Mouse (Mus musculus) liver, embryonic 14.5 days (tissue): Measurements from ENCODE around the gene Derl3. TPM values are rescaled to one million over a fixed set of nuclear protein-coding genes. Genes with fewer than 3 reads are reported as not detected.

Experiments used
- ATAC-seq: fragments of 200-750 bp; cut with Nextera tagmentation; 2 replicates; pipeline ENCODE4 v1.8.0; 2017; ENCODE audit warnings: moderate number of reproducible peaks, mild to moderate bottlenecking, moderate library complexity; ENCODE audit not compliant: insufficient read depth
- DNase-seq, 3 experiments: peaks; one replicate each; pipeline ENCODE4 v3.0.0-alpha.2; 2012 to 2013; ENCODE audit warnings: low read depth in 3 of 3, low spot score in 3 of 3
- H3K27ac ChIP-seq: fragments of 300-500 bp; sonication (generic); 2 replicates; pipeline ENCODE4 v1.5.1; 2014; ENCODE audit warnings: moderate library complexity, mild to moderate bottlenecking, control low read depth, inconsistent platforms
- H3K27me3 ChIP-seq: fragments of 300-500 bp; sonication (generic); 2 replicates; pipeline ENCODE4 v1.6.1; 2014; ENCODE audit warnings: mild to moderate bottlenecking, low read length, moderate library complexity; ENCODE audit not compliant: control insufficient read depth, insufficient read depth
- H3K36me3 ChIP-seq: fragments of 300-500 bp; sonication (generic); replicated peaks from 2 replicates; pipeline ENCODE4 v1.6.1; 2014; ENCODE audit warnings: low read depth; ENCODE audit not compliant: control insufficient read depth, insufficient read depth
- H3K4me1 ChIP-seq, 2 experiments: fragments of 200-500 bp in 1 of 2; fragments of 300-500 bp in 1 of 2; sonication (generic) in 1 of 2; replicated peaks; 2 replicates each; pipeline ENCODE4 v1.6.1; 2012 to 2014; ENCODE audit warnings: antibody characterized with exemption in 1 of 2, inconsistent platforms in 1 of 2, low read length in 1 of 2; ENCODE audit not compliant: control insufficient read depth in 2 of 2, insufficient read depth in 2 of 2
- H3K4me2 ChIP-seq: fragments of 300-500 bp; sonication (generic); 2 replicates; pipeline ENCODE4 v1.6.1; 2014; ENCODE audit warnings: low read depth, mild to moderate bottlenecking, control low read depth, moderate library complexity
- H3K4me3 ChIP-seq, 2 experiments: fragments of 200-500 bp in 1 of 2; fragments of 300-500 bp in 1 of 2; sonication (generic) in 1 of 2; 2 replicates each; pipeline ENCODE4 v1.5.1; 2012 to 2014; ENCODE audit warnings: low read depth in 2 of 2, low read length in 2 of 2, mild to moderate bottlenecking in 2 of 2, control low read depth in 1 of 2, inconsistent platforms in 1 of 2, moderate library complexity in 1 of 2; ENCODE audit not compliant: insufficient read depth in 1 of 2
- H3K9ac ChIP-seq: fragments of 300-500 bp; sonication (generic); replicated peaks from 2 replicates; pipeline ENCODE4 v1.6.1; 2014; ENCODE audit warnings: mild to moderate bottlenecking, control low read depth, moderate library complexity
- H3K9me3 ChIP-seq: fragments of 300-500 bp; sonication (generic); 2 replicates; pipeline ENCODE4 v1.6.1; 2016; ENCODE audit warnings: low read length, mixed read lengths; ENCODE audit not compliant: control insufficient read depth
- CTCF ChIP-seq: IDR thresholded peaks from 2 replicates; pipeline ENCODE4 v1.5.1; 2016; ENCODE audit warnings: antibody characterized with exemption, low read depth, control low read depth
- EP300 ChIP-seq: IDR thresholded peaks from 2 replicates; pipeline ENCODE4 v1.6.1; 2016; ENCODE audit warnings: antibody characterized with exemption, low read depth
- WGBS: fragments of 180-500 bp; shearing (Covaris S2); extraction: QIAGEN DNeasy Blood & Tissue Kit; methylation state at CpG from one replicate; pipeline ENCODE4 v1.1.7; 2014; ENCODE audit not compliant: insufficient replicate concordance; 5-methylcytosine and 5-hydroxymethylcytosine counted together
- polyA plus RNA-seq, 2 experiments: library from polyadenylated mRNA; depleted of rRNA in 1 of 2; stranded (reverse) in 1 of 2; unstranded in 1 of 2; fragments of >200 nt; fragmentation: Nextera tagmentation in 1 of 2; extraction: Ambion mirVana in 1 of 2; gene quantifications; 2 replicates each; pipeline versions ENCODE4 v1.2.1 to v1.2.3; 2012 to 2014

The Derl3 gene
- polyA plus RNA-seq, 2 experiments: 0.18 to 0.47 TPM

- Histone ChIP-seq H3K27me3 (no peaks in the 10 kb centered on the region), H3K4me3 (no peak overlapping the region), H3K27ac (no peak overlapping the region), H3K4me2 (no peak overlapping the region), H3K9ac (no peak overlapping the region), H3K36me3 (no peaks in the 10 kb centered on the region), H3K4me1 (peaks cover 6 to 7% of the 10 kb centered on the region in 2 experiments), H3K9me3 (no peaks in the 10 kb centered on the region)
- TF ChIP-seq EP300 (no peak), CTCF (no peak)
- WGBS: 23% methylated on average over 6 of the region's 6 CpGs
- no peak for DNase-seq
- no peak for ATAC-seq
Measured at GRCm38 (mm10) chr10:75851076-75851475, 42.1 kb upstream of the Derl3 start.

DNA sequence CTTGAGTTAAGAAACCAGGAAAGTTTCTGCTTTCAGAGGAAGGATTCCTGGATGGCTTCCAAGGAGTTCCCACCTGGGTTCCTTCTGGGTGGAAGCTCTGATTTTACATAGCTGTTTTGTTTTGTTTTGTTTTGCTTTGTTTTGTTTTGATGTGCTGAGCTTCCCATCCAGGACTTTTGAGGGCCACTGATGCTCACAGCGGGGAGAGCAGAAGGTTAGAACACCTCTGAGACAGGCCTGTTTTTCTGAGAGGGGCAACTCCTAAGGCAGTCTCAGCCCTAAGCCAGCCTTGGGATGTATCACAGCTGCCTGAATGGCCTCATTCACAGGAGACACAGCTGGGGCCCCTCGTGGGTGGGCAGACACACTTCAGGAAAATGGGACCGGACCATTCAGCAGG, 41.5 kb upstream of the Derl3 start:
- Histone ChIP-seq H3K9me3 (no peaks in the 10 kb centered on the region), H3K27ac (no peak overlapping the region), H3K4me1 (peaks cover 0 to under 1% of the 10 kb centered on the region in 2 experiments; a peak in 2 of 4 replicates), H3K9ac (no peak overlapping the region), H3K36me3 (no peaks in the 10 kb centered on the region), H3K27me3 (no peaks in the 10 kb centered on the region), H3K4me2 (no peak overlapping the region), H3K4me3 (no peak overlapping the region)
- TF ChIP-seq EP300 (no peak), CTCF (no peak)
- WGBS: 67% methylated on average over 3 of the region's 3 CpGs
- DNase-seq (no peak), ATAC-seq (no peak)

GRCm38 (mm10) chr10:75852539-75853125, 40.6 kb upstream of the Derl3 start:
- DNase-seq (no peak), ATAC-seq (no peak; the same call in 1 of the 2 replicates)
- 0 out of 2 replicates have a peak, but pooled peaks cover 1% of the 10 kb centered on the region for H3K36me3 ChIP-seq
- no peaks in the 10 kb centered on the region for H3K9me3 ChIP-seq
- no peak overlapping the region for H3K27ac ChIP-seq
- H3K27me3 ChIP-seq: no peaks in the 10 kb centered on the region
- no peak overlapping the region for H3K4me2 ChIP-seq
- no peak for TF ChIP-seq CTCF
- no peak for TF ChIP-seq EP300
- peaks cover 0 to under 1% of the 10 kb centered on the region in 2 experiments; a peak in 1 of 4 replicates for H3K4me1 ChIP-seq
- WGBS: 79% methylated on average over 12 of the region's 12 CpGs
- no peak overlapping the region for H3K4me3 ChIP-seq
- no peak overlapping the region for H3K9ac ChIP-seq

DNA sequence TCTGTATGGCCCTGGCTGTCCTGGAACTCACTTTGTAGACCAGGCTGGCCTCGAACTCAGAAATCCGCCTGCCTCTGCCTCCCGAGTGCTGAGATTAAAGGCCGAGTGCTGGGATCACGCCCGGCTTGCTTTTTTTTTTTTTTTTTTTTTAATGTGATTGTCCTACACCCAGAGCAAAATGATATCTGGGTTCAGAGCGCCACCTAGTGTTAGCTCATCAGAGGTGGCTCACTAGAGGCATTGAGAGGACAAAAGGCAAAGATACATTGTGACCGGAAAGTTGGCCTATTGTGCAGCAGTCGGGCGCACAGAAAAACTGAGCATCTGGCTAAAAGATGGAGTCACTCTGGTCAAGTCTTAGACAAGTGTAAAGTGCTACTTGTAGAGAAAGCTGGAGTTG, 39.8 kb upstream of the Derl3 start:
- no peak overlapping the region for H3K27ac ChIP-seq
- no peak overlapping the region for H3K9ac ChIP-seq
- 16% methylated on average over 10 of the region's 10 CpGs for WGBS
- DNase-seq (peak; percentile 68 to 72 (median 70)), ATAC-seq (peak; percentile 62; the same call in 1 of the 2 replicates)
- H3K27me3 ChIP-seq: no peaks in the 10 kb centered on the region
- H3K4me3 ChIP-seq: no peak overlapping the region
- H3K36me3 ChIP-seq: 0 out of 2 replicates have a peak, but pooled peaks cover 4% of the 10 kb centered on the region
- peak; percentile 85 for TF ChIP-seq CTCF
- TF ChIP-seq EP300: no peak
- peaks cover 0 to 4% of the 10 kb centered on the region in 2 experiments; a peak in 1 of 4 replicates for H3K4me1 ChIP-seq
- H3K9me3 ChIP-seq: no peaks in the 10 kb centered on the region
- H3K4me2 ChIP-seq: no peak overlapping the region

- no peak overlapping the region for H3K27ac ChIP-seq
- H3K9me3 ChIP-seq: no peaks in the 10 kb centered on the region
- H3K36me3 ChIP-seq: 0 out of 2 replicates have a peak, but pooled peaks cover 4% of the 10 kb centered on the region
- TF ChIP-seq CTCF (no peak), EP300 (no peak)
- DNase-seq (no peak), ATAC-seq (peak; percentile 5; the same call in 1 of the 2 replicates)
- H3K27me3 ChIP-seq: no peaks in the 10 kb centered on the region
- 43% methylated on average over 5 of the region's 5 CpGs for WGBS
- no peak overlapping the region for H3K9ac ChIP-seq
- no peak overlapping the region for H3K4me2 ChIP-seq
- peaks cover 0 to 9% of the 10 kb centered on the region in 2 experiments; a peak in 2 of 4 replicates for H3K4me1 ChIP-seq
- H3K4me3 ChIP-seq: no peak overlapping the region
Measured at GRCm38 (mm10) chr10:75854096-75854495, 39.1 kb upstream of the Derl3 start.
